Comparison of ENCODE assay signal across 10 mouse cellular contexts in the genomic region with DNA sequence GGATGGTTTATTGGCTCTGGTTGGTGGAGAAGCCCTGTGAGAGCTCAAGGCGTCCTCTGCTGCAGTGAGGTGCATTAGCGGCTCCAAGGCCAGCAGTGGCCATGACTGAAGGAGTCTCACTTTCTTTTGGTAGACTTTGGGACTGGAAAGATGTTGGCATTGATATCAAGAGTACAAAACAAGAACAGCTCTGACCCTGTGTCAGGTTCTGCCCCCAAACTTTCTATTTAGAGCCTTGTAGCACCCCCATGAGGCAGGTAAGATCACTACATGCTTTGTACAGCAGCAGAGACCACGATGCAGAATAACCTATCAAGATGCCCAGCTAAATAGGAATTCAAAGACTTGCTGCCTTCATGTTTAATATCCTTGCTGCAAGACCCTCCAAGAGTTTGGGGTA. TPM values are rescaled to one million over a fixed set of nuclear protein-coding genes. Genes with fewer than 3 reads are reported as not detected.
DNase-seq lines count a peak whose midpoint lies in the region; ATAC-seq and TF ChIP-seq lines count a peak whose summit lies in the region.
"Had no signal": no experiment of that assay in that cellular context is flagged by ENCODE, and none has a peak within 500 bp of the region (broad histone marks: within the 10 kb centered on the region; RNA-seq: fewer than 3 reads in every experiment).

No protein-coding gene starts in this region.

- TF ChIP-seq POLR2A in cortical plate, adult 2 months (IDR thresholded peaks at IDR 0.05; ENCODE audit: extremely low read depth, insufficient read depth, low read length), result no peak

- H3K36me3 ChIP-seq in heart, embryonic 13.5 days, result no peaks in the 10 kb centered on the region
- no peaks in the 10 kb centered on the region for H3K36me3 ChIP-seq in hindbrain, embryonic 15.5 days
- H3K36me3 ChIP-seq in stomach, embryonic 14.5 days (ENCODE audit: control insufficient read depth, insufficient read depth, low read length), result no peaks in the 10 kb centered on the region

- DNase-seq in heart, adult 9 months (ENCODE audit: low spot score in 2 of 2), result no peak
- peak; percentile 45 for DNase-seq in CD4-positive helper T cell, adult 2 months (ENCODE audit: low read depth, low spot score)
- no peak for DNase-seq in urinary bladder, postnatal 14 days (ENCODE audit: low spot score)

- peak overlapping the region; percentile 70 for H3K4me2 ChIP-seq in heart, embryonic 13.5 days
- H3K4me2 ChIP-seq in hindbrain, embryonic 15.5 days, result peak overlapping the region; percentile 53
- H3K4me2 ChIP-seq in stomach, embryonic 14.5 days (replicated peaks; ENCODE audit: low read depth, low read length), result peak overlapping the region; percentile 33

- WGBS in heart, embryonic 13.5 days, result 59% methylated on average over 3 of the region's 3 CpGs
- 65% methylated on average over 3 of the region's 3 CpGs for WGBS in hindbrain, embryonic 15.5 days
- 62% methylated on average over 3 of the region's 3 CpGs for WGBS in stomach, embryonic 14.5 days

- H3K27me3 ChIP-seq in heart, embryonic 13.5 days (replicated peaks), result peaks cover 50% of the 10 kb centered on the region
- no peaks in the 10 kb centered on the region; the same call in 1 of the 2 replicates for H3K27me3 ChIP-seq in hindbrain, embryonic 15.5 days
- no peaks in the 10 kb centered on the region for H3K27me3 ChIP-seq in stomach, embryonic 14.5 days (ENCODE audit: control insufficient read depth, insufficient read depth, low read length)

- H3K4me3 ChIP-seq in heart, embryonic 13.5 days, result peak overlapping the region; percentile 42
- no peak overlapping the region for H3K4me3 ChIP-seq in cortical plate, adult 2 months (ENCODE audit: insufficient read depth, low read length)
- H3K4me3 ChIP-seq in hindbrain, embryonic 15.5 days, result no peak overlapping the region
- no peak overlapping the region for H3K4me3 ChIP-seq in stomach, embryonic 14.5 days (ENCODE audit: low read depth, low read length)

- H3K9ac ChIP-seq in heart, embryonic 13.5 days, result no peak overlapping the region; the same call in 1 of the 2 replicates
- H3K9ac ChIP-seq in hindbrain, embryonic 15.5 days, result no peak overlapping the region
- no peak overlapping the region for H3K9ac ChIP-seq in stomach, embryonic 14.5 days (replicated peaks; ENCODE audit: low read depth, low read length)

- H3K9me3 ChIP-seq in heart, embryonic 13.5 days, result no peaks in the 10 kb centered on the region
- H3K9me3 ChIP-seq in hindbrain, embryonic 15.5 days, result no peaks in the 10 kb centered on the region
- no peaks in the 10 kb centered on the region for H3K9me3 ChIP-seq in stomach, embryonic 14.5 days (ENCODE audit: control insufficient read depth, low read depth, low read length)

- TF ChIP-seq CTCF in cortical plate, adult 2 months (IDR thresholded peaks at IDR 0.05; ENCODE audit: extremely low read depth, insufficient read depth, low read length), result peak; percentile 48; the same call in 1 of the 2 replicates

- no peak overlapping the region for H3K27ac ChIP-seq in heart, embryonic 13.5 days (replicated peaks)
- no peak overlapping the region for H3K27ac ChIP-seq in cortical plate, adult 2 months (ENCODE audit: insufficient read depth, low read length)
- no peak overlapping the region for H3K27ac ChIP-seq in hindbrain, embryonic 15.5 days (replicated peaks)
- H3K27ac ChIP-seq in stomach, embryonic 14.5 days (ENCODE audit: low read length), result no peak overlapping the region

- H3K4me1 ChIP-seq in heart, embryonic 13.5 days, result peaks cover 14% of the 10 kb centered on the region
- no peaks in the 10 kb centered on the region; the same call in 1 of the 2 replicates for H3K4me1 ChIP-seq in cortical plate, adult 2 months (ENCODE audit: control insufficient read depth, insufficient read depth, low read length)
- H3K4me1 ChIP-seq in hindbrain, embryonic 15.5 days (replicated peaks), result peaks cover 6% of the 10 kb centered on the region
- H3K4me1 ChIP-seq in stomach, embryonic 14.5 days (ENCODE audit: control insufficient read depth, insufficient read depth, low read length), result peaks cover 4% of the 10 kb centered on the region; the same call in 1 of the 2 replicates

- ATAC-seq in heart, embryonic 13.5 days (ENCODE audit: extremely low read depth, insufficient number of reproducible peaks, low FRiP score, low TSS enrichment), result no peak
- ATAC-seq in hindbrain, embryonic 15.5 days (ENCODE audit: low FRiP score, low read depth), result no peak
- ATAC-seq in stomach, embryonic 14.5 days (ENCODE audit: insufficient number of reproducible peaks, insufficient read depth, low FRiP score, low read depth), result no peak
- ATAC-seq in activated CD4-positive, CD25-positive, alpha-beta regulatory T cell, adult 4 months, result no peak

RNA-seq across cellular contexts. Expression of a gene that starts 23.4 kb away (rescaled TPM):
- not detected in 2 replicates for polyA plus RNA-seq in heart, embryonic 13.5 days (2015; fragmentation: Nextera tagmentation; extraction: Ambion mirVana)
- polyA plus RNA-seq in cortical plate, adult 2 months (2012; rRNA removed), result 0.15 and 0.19 TPM in 2 replicates
- not detected in 2 replicates for polyA plus RNA-seq in hindbrain, embryonic 15.5 days (2015; fragmentation: Nextera tagmentation; extraction: Ambion mirVana)
- polyA plus RNA-seq in stomach, embryonic 14.5 days (2014; fragmentation: Nextera tagmentation; extraction: Ambion mirVana), result not detected in 2 replicates
- polyA plus RNA-seq in activated CD4-positive, CD25-positive, alpha-beta regulatory T cell, adult 4 months (2017; shearing (Covaris generic)), result not detected
- polyA plus RNA-seq: large intestine, adult 2 months; small intestine, adult 2 months had no signal

RNA-seq across cellular contexts. Expression of a gene that starts 58.5 kb away (rescaled TPM):
- polyA plus RNA-seq in heart, embryonic 13.5 days (2015; fragmentation: Nextera tagmentation; extraction: Ambion mirVana), result 0.01 and 0.05 TPM in 2 replicates
- polyA plus RNA-seq in cortical plate, adult 2 months (2012; rRNA removed), result 45.3 TPM in 2 replicates
- polyA plus RNA-seq in hindbrain, embryonic 15.5 days (2015; fragmentation: Nextera tagmentation; extraction: Ambion mirVana), result 1.7 and 2.1 TPM in 2 replicates
- 0.13 and 0.14 TPM in 2 replicates for polyA plus RNA-seq in stomach, embryonic 14.5 days (2014; fragmentation: Nextera tagmentation; extraction: Ambion mirVana)
- under 1 TPM; 0.10 to 0.13 TPM for polyA plus RNA-seq in activated CD4-positive, CD25-positive, alpha-beta regulatory T cell, adult 4 months (2017; shearing (Covaris generic))

Comparison
In these comparisons a context has a peak if more than half of its experiments do, and no peak if none do; other contexts are left out.
1. RNA of a gene that starts 58.5 kb away (polyA plus RNA-seq): 45.3 TPM in cortical plate, adult 2 months; 1.7 to 2.1 TPM in hindbrain, embryonic 15.5 days, 0.13 to 0.14 TPM in stomach, embryonic 14.5 days, 0.10 to 0.13 TPM in activated CD4-positive, CD25-positive, alpha-beta regulatory T cell, adult 4 months and 0.01 to 0.05 TPM in heart, embryonic 13.5 days; every median in the first group is over 10 times any median in the second.
2. Peak in every context shown above with its lines, with median percentiles within 50 percentile points of each other: H3K4me2 ChIP-seq.